Mouse (Mus musculus) megakaryocyte-erythroid progenitor cell, adult 5 weeks (primary cell): ENCODE measurements around the gene Gm6899. TPM values are rescaled to one million over a fixed set of nuclear protein-coding genes. Genes with fewer than 3 reads are reported as not detected.

Experiments used
- polyA plus RNA-seq: library from polyadenylated mRNA; stranded (reverse); fragments of >175 nt; gene quantifications from 2 replicates; pipeline ENCODE4 v1.2.3, GENCODE M21; 2012

Gene Gm6899
- 0.16 TPM in 1 of 2 replicates, not detected in the other for polyA plus RNA-seq

DNA sequence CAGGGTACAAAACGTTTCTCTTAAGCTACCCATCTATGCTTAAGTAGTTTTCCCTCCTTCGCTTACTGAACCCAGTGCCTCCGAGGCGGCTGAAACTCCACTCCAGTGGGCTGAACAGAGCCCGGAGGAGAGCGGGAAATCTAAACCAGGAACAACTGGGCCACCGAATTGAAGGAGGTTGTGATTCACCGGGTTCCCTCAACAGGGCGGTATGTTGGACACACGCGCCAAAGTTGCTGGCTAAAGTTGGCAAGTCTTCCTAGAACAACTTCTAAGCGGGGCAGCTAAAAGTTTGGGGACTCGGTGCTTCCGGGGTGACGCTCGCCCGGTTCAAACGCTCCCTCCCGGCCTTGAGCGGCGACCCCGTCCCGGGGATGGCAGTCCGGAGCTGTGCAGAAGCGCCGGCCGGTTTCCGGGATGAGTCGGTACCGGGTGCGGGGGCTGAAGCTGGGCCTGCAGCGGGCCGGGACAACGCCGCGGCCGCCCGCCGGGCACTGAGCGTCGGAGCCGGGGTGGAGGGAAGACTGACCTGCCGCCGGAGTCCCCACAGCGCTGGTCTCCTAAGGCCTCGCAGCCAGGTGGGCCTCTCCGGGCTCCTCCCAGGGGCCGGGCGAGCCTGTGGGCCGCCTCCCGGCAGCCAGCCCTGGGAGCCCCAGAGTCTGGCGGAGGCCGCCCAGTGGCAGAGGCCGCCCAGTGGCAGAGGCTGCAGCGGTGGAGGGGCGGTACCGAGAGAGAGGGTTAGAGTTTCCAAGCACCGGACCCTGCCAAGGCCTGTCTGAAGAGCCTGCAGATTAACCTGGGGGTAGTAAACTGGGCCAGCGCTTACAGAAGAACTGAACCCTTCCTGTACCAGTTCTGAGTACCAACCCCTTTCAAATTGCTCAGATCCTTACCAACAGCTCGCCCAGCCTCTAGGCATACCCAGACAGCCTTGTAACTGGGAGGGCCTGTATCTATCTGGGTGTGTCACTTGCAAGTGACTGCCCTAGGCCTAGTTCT is at the start of gene Gm6899, which contains the start of gene Vrk2:
Gene Gm6899, plus strand, starts transcription at position 181 of the 999 bp plus-strand sequence.
Gene Vrk2, minus strand, starts transcription at position 939 of the 999 bp plus-strand sequence.

Other genes starting within 250 kb of the Gm6899 start
- gene Fancl, start 207.1 kb upstream of the Gm6899 start, polyA plus RNA-seq: 0.42 and 0.45 TPM in 2 replicates
- 8.0 and 9.9 TPM in 2 replicates for gene Vrk2, start 758 bp downstream of the Gm6899 start, polyA plus RNA-seq